Mouse (Mus musculus): ENCODE data around the gene Tmprss9.

The Tmprss9 gene

DNA sequence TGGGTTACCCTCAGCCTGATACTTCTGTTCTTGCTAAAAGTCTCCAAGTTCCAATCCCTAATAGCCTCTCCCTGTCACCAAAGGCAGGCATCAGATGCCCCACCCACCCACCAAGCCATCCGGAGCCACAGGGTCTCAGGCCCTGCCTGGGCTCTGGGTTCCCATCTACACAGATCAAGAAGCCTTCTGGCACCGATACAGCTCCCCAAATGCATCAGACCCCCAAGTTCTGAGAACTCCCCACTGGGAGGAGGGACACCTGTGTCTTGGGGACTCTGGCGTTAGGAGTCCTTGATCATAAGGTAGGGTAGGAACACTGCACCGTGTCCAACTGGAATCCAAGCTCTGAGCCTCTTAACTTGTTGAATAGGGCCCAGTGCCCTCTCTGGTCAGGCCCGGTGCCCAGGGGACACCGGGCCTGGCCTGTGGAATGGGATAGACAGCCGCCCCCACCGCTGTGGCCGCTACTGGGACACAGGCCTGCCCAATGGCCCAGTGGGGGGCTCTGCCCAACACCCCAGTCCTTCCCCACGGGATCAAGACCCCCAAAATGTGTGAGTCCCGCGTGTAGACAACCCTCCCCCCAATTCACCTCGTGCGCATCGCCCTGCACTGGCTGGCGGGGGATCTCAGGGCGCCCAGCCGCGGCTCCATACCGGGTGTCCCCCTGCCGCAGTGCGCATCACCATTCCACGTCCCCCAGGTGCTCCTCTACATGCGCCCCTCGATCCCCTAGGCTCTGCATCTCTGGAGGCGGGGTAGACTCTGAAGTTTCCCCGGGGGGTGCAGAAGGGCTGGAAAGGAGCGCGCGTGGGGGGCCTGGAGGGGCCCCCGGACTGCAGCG is 28.3 kb upstream of the Tmprss9 start:
- no peak for DNase-seq (ENCODE audit: low spot score)

GRCm38 (mm10) chr10:80843931-80844547 is 27.6 kb upstream of the Tmprss9 start, which contains the start of gene Lingo3:
Gene Lingo3 (minus strand): TSS chr10:80844039.
- no peak for DNase-seq (ENCODE audit: low spot score)

DNA sequence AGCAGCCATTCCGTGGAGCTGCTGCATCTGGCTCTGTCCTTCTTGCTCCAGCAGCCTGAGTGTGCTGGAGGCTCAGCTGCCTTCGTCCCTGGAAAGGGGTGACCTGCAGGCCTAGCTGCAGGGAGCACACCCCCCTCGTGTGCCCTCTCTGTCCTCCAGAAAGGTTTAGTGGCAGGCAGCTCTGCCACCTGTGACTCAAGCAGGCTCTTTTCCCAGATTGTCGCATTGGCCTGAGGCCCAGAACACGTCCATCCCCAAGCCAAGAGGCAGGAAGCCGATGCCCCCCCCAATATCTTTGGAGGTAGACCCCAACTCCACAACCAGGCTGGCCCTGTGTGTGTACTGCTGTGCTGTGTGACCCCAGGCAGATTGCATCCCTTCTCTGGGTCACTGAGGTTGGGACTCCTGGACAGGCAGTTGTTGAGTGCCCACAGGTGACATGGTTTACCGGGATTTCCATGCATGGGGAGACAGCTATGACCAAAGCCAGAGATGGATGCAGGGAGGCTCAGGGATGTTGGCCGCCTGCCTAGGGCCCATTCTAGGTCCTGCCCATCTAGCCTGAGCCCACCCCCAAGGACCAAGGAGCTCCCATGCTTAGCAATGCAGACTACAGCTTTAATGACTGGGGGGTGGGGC is 26.5 kb upstream of the Tmprss9 start:
- no peak for DNase-seq (ENCODE audit: low spot score)

GRCm38 (mm10) chr10:80845732-80846131 is 25.9 kb upstream of the Tmprss9 start:
- no peak for DNase-seq (ENCODE audit: low spot score)

GRCm38 (mm10) chr10:80848571-80848970 is 23.1 kb upstream of the Tmprss9 start:
- peak; percentile 50 for DNase-seq (ENCODE audit: low spot score)

DNA sequence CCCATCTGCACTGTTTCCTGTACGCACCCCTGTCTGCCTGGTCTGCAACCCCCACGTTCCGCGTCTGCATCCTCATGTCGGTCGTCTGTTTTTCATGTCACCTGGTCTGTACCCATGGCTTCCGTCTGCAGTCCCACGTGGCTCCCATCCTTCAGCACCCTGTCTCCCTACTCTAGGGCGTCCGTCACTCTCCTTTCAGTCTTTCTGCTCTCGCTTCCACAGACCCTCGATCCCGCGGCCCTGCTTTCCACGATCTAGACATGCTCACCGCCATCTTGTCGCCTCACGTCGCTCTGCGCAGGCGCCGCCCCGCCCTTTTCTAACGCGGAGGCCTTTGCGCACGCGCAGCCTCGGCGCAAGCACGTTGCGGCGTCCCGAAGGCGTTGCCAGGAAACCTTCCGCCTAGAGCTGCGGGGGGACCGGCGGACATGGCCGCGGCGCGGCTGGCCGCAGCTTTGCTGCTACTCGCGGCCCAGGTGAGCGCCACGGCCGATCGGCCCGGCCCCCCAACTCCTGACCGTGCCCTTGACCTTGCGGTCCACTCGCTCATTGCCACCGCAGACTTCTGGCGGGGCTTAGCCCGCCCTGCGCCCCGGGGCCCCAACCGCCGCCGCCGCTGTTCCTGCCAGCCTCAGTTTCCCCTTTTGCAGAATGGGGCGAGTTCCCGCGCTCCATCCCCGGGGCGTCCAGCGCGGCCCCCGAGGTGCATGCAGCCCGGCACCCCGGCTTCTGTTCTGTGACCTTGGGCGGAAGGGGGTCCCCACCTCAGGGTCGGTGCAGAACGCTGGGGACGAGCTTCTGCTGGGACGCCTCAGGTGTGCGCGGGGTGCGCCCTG is 16.5 kb upstream of the Tmprss9 start, which contains the start of the genes Lsm7 and Sppl2b:
TSS of gene Lsm7 (minus strand) at position 297 of the 836 bp plus-strand sequence.
TSS of gene Sppl2b (plus strand) at position 363 of the 836 bp plus-strand sequence.
- DNase-seq (ENCODE audit: low spot score): peak; percentile 98

DNA sequence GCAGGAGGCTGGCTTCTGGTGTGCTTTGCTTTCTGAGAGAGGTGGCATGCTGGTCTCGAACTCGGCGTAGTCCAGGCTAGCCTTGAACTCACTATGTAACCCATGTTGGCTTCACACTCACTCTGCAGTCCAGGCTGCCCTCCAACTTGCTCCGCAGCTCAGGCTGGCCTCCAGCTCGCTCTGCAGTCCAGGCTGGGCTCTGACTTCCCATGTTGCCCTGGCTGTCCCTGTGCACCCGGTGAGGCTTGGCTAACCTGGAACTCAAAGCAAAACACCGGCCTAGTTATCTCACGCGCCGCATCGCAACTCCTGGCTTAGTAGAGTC is 15.9 kb upstream of the Tmprss9 start:
- peak; percentile 54 for DNase-seq (ENCODE audit: low spot score)

DNA sequence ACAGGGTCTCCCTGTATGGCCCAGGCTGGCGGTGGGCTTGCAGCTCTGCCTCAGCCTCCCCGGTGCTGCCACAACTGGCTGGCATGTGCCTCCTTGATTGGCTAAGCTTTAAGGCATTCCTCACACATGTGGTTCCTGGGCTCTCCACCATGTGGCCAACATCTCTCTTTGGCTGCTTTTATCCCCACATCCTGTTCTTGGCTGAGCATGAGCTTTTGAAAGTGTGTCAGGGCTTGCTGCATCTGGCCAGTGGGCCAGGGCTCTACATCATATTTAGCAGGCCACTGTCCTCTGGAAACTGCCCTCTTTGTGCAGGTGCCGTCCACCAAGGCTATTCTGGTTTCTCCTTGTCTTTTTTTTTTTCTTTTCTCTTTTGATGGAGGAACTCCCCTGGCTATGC is 15.4 kb upstream of the Tmprss9 start:
- no peak for DNase-seq (ENCODE audit: low spot score)

GRCm38 (mm10) chr10:80856908-80857307 is 14.7 kb upstream of the Tmprss9 start:
- DNase-seq (ENCODE audit: low spot score): peak; percentile 66

GRCm38 (mm10) chr10:80857386-80857785 is 14.3 kb upstream of the Tmprss9 start:
- DNase-seq (ENCODE audit: low spot score): no peak

GRCm38 (mm10) chr10:80857848-80858247 is 13.8 kb upstream of the Tmprss9 start:
- no peak for DNase-seq (ENCODE audit: low spot score)

- peak; percentile 72 for DNase-seq (ENCODE audit: low spot score)
These were observed 13.2 kb upstream of the Tmprss9 start for GRCm38 (mm10) chr10:80858350-80858935.

GRCm38 (mm10) chr10:80862305-80862704 is 9.3 kb upstream of the Tmprss9 start:
- no peak for DNase-seq (ENCODE audit: low spot score)

GRCm38 (mm10) chr10:80864446-80864845 is 7.2 kb upstream of the Tmprss9 start:
- DNase-seq (ENCODE audit: low spot score): no peak

DNA sequence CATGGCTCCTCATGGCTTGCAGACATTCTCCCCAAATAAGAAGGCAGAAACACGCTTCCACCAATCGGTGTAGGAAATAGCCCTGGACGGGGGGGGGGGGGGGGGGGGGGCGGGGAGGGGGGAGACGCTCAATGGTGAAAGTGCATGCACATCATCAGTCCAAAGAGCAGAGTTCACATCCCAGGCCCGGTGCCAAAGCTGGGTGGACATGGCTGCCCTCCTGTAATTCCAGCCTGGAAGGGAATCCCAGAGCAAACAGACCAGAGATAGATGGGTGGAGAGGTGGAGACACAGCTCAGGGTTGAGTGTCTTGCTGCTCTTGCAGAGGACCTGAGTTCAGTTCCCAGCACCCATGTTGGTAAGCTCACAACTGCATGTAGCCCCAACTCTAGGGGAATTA is 655 bp upstream of the Tmprss9 start:
- DNase-seq (ENCODE audit: low spot score): no peak

DNA sequence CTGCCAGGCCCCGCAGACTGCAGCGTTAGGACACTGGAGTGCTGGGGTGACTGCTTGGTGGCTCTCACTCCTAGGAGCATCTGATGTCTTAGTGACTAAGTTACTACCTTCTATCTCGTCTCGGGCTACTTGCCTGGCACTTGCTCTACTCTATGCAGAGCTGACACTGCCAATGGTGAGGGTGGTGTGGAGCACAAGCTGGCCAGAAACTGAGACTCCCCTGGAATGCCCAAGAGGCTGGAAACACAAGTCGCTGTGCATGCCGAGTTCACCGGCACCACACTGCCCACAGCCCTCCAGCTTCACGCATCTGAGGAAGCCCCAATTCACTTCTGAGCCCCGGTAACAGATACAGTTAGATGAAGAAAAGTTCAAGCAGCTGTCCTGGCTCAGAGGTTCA is 2.4 kb downstream of the Tmprss9 start:
- DNase-seq (ENCODE audit: low spot score): no peak

DNA sequence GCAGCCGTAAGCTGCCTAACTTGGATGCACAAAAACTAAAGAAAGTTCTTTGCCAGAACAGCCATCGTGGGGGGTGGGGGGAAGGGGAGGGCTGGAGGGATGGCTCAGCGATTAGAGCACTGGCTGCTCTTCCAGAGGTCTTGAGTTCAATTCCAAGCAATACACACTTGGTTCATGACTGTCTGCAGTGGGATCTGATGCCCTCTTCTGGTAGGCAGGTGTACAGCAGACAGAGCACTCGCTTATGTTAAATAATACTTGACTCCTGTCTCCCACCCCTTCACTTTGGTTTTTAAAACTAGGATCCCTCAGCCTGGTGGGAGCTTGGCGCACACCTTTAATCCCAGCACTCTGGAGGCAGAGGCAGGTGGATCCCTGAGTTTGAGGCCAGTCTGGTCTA is 4.4 kb downstream of the Tmprss9 start:
- peak; percentile 59 for DNase-seq (ENCODE audit: low spot score)

GRCm38 (mm10) chr10:80876594-80876993 is 4.9 kb downstream of the Tmprss9 start:
- no peak for DNase-seq (ENCODE audit: low spot score)

DNA sequence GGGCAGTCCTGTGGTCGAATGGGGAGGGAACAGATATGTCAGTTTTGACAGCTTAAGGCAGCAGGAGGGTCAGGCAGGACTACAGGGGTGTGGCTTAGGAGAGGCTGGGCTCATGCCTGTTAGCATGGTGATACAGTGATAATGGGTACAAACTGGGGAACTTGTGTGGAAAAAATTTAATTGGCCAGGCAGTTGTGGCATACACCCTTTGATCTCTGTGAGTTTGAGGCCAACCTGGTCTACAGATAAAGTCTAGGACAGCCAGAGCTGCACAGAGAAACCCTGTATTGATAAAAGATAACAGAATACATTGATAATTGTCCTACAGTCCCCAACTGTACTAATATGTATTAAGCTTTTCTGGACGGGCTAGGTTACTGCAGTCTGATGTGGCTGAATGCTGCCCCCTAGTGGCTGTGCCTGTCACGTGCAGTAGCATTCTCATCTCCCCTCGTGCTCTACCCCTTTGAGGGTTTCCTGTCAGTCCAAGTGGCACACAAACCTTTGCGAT is 8.5 kb downstream of the Tmprss9 start:
- DNase-seq (ENCODE audit: low spot score): peak; percentile 73

DNA sequence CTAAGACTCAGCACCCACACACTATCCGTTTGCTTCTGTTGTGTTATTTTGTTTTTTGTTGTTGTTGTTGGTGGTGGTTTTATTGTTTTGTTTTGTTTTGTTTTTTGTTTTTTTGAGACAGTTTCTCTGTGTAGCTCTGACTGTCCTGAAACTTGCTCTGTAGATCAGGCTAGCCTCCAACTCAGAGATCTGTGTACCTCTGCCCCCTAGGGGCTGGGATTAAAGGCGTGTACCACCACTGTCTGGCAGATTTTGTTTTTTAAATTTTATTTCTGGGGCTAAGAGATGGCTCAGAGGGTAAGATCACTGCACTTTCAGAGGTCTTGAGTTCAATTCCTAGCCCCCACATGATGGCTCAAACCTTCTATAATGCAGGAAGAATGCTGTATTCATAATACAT is 9.3 kb downstream of the Tmprss9 start:
- no peak for DNase-seq (ENCODE audit: low spot score)

GRCm38 (mm10) chr10:80881301-80881700 is 9.7 kb downstream of the Tmprss9 start:
- DNase-seq (ENCODE audit: low spot score): peak; percentile 78
